Mouse (Mus musculus) lung, postnatal 36 days (tissue): ENCODE data around the gene Adtrp.
A peak's percentile ranks its signal among the peaks of the same experiment; 100 is the strongest.

Experiments
- DNase-seq: peaks from one replicate; pipeline ENCODE4 v3.0.0; 2022; ENCODE audit warnings: mixed read lengths

Gene Adtrp

DNA sequence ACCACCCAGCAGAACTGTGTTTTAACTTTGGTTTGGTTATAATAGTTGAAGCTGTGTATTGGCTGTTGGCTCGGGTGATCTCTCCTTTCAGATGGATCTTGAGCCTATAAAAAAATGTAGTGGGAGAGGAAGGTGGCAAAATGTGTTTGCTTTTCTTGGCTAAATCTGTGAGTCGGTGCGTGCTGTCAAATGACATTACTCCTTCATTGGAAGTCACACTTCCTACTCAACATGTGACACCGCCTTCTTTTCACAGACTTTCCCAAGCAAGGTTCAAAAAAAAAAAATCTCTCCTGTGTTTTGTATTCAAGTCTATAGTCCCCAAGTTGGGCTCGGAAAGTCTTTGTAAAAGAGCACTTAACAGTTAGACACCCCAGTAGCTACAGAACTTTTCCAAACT lies 19.9 kb downstream of the Adtrp start:
- DNase-seq, result no peak

DNA sequence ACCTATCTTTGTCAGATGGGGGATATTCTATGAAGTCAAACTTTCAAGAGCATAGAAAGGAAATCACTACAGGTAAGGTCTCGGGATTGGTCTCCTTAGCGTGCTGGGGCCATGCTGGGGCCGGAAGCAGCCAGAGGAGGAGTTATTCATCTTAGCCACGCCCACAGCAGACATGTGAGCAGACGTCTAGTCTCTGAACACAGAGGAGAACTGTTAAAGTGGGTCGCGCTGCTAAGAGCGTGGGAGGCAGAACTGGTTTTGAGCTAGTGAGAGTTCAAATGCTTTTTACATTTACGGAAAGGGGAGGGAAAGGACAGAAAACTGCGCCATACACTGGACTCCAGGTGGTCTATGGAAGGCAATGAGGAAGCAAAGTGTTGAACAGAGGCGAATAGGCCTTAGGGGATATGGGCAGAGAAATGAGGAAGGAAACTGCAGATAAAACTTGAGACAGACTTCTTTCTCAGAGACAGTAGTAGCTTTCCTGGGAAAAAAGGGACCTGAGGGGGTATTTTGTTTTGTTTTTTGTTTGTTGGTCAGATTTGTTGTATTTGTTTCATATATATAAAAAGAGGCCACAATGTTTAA lies 22.0 kb downstream of the Adtrp start:
- DNase-seq, result peak; percentile 31

DNA sequence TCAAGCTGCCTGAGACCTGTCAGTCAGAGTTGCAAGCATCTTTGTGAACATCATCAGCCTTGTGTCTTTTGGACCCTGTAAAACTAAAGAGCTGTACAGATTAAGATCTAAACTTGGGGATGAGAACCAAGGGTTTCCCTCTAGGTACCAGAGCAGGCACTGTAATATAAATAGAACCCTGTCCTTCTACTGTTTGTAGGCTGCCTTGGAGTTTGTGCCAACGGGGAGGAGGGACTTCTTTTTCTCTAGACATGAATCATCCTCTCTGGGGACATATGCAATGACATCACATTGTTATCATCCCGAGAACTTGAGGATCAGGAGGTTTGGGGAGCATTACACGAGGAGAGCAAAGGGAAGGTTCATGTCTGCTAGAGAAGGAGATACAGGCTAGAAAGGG lies 24.4 kb downstream of the Adtrp start:
- no peak for DNase-seq

DNA sequence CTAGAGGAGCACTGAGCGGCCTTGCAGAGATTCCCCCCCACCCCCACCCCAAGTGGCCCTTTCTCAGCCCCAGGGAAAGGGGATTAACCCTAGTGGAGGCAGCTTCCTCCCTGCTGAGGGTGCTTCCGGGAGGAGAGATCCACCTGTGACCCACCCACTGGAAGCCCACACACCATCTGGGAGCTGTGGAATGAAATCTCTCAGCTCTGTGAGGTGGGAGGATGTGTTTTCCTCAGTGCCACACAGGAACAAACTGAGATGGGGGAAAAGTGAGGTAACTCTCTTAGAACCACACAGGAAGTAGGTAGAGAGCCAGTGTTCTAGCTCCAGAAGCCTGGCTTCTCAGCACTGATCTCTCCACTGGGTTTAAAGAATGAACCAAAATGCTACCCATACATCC lies 24.9 kb downstream of the Adtrp start:
- no peak for DNase-seq

DNA sequence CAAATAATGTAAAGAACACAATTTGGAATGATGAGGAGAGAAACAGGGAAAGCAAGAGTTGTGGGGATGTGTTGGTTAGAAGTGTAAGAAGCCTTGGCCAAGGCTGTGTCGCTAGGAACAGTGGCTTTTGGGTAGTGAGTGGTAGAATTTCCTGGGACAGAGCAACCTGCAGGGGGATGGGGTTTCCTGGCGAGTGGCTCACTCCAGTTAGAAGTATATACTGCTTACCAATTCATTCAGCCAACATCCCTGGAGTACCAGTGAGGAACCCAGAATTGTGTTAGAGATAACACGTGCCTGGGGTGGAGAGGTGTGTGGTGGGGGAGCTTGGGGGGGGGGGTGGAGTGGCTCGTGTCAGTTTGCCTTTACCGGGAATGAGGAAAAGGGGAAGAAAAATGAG lies 25.4 kb downstream of the Adtrp start:
- DNase-seq, result no peak

DNA sequence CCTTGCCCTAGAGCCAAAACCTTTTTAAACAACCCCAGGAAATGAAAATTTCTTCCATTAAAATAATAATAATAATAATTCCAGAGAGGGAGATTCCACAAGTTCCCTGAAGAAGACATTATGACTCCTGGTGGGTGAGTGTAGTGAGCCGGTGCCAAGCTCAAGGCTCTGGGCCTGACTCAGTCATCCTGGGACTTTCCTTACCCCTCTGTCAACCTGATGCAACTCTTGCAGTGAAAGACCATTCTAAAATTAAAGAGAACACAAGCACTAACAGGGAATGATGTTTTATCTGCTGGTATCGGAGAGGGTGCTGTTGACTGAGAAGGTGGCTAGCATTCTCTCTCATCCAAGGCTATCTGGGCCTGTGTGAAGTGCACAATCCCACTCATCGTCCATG lies 26.5 kb downstream of the Adtrp start:
- DNase-seq, result no peak

DNA sequence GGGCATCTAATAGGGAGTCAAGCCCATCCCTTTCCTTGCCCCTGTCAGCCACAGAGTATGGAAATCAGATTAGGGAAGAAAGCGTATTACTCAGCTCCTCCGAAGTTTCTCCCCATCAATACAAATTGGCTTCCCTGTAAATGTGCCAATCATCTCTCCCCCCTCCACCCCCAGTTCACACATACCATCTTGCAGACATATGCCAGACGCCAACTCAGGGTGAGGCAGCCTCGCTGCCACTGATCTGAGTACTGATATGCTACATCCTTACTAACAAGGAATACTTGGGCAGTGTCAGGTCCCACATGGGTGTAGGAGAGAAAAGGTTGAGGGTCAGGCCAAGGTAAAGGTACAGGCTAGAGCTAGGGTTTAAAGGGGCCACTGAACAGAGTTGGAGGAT lies 27.6 kb downstream of the Adtrp start:
- DNase-seq, result no peak

DNA sequence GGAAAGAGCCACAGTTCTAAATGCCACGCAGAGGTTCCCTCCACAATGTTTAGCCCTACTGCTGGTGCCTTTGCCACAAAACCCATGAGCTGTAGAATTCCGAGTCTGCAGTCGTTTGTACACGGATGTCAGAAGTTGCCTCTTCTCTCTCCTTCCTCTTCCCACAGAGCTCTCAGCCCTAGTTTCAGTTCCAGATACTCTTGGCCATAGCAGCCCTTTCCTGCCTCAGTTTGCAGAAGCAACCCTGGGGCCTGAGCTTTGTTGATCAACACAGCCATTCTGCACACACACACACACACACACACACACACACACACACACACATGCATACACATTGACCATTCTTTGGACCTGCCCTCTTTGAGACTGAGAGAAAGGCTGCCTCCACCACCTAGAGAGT lies 28.0 kb downstream of the Adtrp start:
- peak; percentile 31 for DNase-seq

DNA sequence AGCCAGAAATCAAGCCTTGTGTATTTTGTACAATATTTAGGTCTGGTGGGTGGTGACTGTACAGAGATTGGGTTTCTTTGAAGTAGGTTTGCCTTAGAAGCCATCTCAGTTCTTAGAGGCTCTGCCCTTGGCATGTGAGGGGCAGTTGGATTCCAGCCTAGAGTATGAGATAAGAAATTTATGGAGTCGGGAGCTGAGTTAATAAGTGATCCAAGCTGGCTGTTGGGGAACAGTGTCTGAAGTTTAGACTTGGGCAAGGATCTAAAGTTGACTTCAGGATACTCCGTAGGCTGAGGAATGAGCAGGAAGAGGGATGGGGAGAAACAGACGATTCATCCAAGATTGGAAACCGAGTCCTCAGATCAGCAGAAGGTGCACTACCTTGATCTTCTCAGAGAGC lies 29.9 kb downstream of the Adtrp start:
- no peak for DNase-seq

DNA sequence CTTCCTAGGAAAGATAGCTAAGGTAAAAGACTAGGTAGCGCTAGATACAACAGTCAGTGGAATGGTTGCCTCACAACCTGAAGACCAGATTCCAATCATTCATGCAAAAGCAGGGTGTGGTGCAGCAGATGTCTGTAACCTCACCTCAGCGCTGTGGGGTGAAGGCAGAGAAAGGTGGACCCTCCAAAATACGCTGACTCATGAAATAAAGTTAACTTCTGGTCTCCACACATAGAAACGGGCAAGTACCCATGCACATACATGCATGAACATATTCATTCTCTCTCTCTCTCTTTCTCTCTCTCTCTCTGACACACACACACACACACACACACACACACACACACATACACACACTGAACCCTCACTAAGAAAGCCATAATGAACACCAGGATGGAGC lies 30.8 kb downstream of the Adtrp start:
- DNase-seq, result no peak

DNA sequence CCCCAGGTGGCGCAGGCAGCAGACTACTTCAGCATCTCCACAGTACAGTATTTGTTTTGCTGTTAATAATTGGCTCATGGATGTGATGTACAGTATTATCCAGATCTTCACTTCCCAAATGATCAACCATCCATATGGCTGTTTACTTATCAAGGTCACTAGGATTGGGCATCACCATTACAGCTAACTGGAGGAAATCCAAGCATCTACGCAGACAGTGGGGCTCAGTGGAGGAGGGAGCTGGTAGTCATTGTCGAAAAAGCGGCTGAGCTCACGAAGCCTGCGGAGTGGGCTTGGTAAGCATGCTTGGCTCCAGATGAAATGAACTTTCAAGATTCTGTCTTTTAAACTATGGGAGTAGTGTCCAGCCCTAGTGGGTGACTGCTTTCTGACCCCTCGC lies 36.7 kb downstream of the Adtrp start:
- no peak for DNase-seq

DNA sequence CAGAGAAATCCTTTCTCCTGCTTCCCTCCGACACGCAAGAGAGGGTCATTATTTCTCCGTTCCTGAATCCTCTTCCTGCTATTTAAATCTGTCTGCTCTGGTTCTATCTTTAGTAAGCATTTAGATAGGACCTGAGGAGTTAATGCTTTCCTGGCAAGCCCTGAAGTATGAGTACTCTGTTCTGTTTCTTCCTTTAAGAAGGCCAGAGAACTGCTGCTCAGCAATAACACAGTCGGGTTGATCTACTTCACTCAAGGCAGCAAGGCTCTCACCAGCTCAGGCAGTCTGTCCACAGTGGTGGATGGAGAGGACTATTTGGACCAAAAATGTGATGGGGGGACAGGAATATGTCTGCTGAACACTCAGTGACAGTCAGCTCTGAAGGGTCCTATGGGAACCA lies 39.7 kb downstream of the Adtrp start:
- DNase-seq, result no peak

DNA sequence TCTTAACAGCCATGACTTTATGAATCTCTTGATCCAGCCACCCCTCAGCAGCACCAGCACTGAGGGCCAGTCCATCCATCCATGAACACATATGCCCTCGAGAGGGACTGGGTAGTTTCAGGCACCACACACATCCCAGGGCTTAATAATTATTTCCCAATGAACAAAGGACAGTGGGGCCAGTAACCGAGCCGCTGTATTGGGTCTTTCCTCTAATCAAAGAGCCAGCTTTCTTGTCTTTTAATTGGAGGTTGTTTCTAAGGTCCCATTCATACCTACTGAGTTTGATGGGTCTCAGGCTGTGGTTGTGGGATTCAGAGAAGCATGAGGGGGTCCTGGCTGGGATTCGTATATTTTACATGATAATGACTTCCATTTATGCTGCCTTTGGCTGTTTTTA lies 40.2 kb downstream of the Adtrp start:
- DNase-seq, result no peak

DNA sequence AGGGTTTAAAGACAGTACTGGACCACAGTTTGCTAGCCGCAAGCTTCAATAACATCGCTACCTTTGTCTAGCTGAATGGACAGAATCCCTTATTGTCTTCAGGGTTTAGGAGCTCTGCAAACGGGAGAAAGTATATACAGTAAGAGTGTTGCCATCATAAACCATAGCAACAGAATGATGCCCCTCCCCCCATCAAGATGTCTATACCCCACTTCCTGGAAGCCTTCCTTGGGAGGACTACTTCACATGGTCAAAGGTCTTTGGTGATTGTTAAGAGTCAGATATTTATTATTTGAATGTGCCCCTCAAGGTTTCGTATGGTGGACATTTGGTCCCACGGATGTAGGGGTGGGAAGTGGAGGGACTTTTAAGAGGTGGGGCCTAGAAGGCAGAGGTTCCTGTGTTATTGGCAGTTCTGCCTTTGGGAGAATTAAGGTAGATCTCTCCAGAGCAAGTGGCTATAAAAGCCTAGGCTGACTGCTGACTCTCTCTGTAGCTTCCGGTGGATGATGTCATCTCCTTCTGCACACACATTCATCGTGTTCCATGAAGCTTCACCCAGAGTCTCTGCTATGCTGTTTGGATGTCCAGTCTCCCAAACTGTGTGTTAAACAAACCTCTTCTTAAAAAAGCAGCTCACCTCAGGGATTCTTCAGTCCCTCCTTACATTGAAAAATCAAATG lies 42.2 kb downstream of the Adtrp start:
- DNase-seq, result no peak

DNA sequence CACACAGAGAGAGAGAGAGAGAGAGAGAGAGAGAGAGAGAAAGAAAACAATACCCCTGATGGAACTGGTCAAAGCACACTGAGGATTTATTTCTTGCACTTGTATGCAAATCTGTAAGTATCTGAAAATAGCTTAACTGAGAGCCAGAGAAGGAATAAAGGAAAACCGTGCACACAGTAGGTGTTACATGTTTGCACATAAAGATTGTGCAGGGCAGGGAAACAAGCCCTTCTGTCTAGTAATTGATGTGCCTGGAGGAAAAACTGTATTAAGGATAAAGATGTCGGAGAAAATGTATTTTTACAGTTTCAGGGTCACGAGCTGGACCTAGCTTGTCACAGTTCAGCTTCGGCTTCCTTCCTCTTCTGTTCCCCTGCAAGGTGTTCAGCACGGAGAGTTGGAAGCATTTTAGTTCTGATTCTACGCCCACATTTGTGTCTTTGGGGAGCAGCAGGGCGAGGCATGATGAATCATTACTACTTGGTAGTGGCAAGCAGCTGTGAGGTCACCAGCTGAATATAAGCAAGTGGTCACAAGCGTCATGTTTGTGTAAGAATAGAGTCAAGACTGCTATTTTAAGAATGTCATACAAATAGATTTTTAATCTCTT lies 43.7 kb downstream of the Adtrp start:
- peak; percentile 22 for DNase-seq

DNA sequence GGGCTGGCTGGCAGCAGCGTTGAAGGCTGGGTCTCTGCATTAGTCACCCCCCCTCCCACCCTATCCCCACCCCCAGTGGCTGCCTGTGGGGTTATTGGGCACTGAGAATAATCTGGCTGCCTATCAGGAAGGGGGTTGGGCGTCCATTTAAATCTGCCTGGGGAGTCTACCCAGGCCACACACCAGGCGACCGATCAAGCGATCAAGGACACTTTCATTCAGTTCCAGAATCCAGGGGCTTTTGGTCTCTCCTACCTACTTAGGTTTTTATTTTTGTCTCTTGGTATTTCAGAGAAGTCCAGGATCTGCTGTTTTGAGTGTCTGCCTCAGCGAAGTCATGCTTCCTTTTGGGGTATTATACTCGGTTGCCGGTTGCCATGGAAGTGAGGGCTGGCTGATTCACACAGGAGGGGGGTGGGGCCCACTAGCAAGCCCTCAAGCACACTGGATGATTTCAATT lies 46.3 kb downstream of the Adtrp start:
- peak; percentile 33 for DNase-seq

DNA sequence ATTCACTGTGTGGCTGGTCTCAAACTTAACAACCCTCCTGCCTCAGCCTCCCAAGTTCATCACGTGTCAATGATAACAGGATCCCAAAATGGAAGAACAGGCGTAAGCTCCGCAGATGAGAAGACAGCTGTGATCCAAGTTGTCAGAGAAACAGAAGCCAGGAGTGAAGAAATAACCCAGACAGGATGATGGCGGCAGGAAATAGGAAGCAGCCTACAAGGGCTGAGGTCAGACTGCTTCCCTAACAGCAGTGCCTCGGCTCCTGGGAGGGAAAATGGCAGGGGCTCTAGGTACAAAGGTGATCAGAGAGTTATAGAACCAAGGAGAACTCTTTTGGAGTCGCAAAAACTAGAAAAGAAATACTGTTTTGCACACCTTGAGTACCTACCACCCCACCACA lies 54.6 kb downstream of the Adtrp start:
- no peak for DNase-seq

DNA sequence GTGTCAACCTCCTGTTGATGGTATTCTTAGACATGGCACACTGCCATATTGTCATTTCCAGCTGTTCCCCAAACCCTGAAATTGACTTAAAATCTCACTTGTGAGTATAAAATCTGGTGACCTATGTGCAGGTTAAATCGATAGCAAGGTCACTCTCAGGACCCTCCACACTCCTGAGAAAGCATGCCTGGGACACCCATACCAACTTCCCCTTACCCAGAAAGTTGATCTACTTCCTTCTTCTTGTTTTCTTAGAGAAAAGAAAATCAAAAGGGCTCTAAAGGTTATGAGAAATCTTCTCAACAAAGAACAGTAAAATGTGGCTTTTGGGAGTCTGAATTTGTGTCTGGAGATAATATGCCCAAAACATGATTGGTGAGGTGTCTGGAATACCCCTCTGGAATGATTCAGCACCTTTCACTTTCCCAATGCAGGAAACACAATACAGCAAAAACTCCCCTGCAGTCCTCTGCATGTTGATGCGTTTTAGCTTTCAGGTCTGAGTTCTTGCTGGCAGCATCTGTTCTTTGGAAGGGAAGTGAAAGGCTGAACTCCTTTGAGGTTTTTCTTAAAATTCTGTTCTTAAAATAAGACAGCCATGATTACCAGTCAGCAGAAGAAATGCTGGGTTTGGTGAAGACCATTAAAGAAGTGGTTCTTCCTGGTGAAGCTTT lies 59.5 kb downstream of the Adtrp start:
- DNase-seq, result no peak

DNA sequence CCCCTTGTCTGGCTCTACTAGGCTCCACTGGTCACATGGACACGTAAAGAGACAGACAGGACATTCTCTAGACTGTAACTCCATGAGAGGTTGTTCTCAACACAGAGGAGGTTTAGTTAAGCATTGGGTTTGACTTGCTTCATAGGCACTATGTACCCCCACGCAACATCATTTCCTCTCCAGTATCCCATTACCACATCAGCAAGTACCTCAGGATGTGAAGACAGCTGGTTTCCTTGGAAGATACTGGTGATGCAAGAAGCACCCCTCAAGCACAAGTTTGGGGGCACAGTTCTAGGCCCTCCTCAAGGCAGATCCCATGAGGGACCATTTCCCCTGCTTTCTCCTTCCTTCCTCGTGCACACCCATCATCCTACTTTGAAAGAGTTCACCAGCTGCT lies 60.8 kb downstream of the Adtrp start:
- no peak for DNase-seq

DNA sequence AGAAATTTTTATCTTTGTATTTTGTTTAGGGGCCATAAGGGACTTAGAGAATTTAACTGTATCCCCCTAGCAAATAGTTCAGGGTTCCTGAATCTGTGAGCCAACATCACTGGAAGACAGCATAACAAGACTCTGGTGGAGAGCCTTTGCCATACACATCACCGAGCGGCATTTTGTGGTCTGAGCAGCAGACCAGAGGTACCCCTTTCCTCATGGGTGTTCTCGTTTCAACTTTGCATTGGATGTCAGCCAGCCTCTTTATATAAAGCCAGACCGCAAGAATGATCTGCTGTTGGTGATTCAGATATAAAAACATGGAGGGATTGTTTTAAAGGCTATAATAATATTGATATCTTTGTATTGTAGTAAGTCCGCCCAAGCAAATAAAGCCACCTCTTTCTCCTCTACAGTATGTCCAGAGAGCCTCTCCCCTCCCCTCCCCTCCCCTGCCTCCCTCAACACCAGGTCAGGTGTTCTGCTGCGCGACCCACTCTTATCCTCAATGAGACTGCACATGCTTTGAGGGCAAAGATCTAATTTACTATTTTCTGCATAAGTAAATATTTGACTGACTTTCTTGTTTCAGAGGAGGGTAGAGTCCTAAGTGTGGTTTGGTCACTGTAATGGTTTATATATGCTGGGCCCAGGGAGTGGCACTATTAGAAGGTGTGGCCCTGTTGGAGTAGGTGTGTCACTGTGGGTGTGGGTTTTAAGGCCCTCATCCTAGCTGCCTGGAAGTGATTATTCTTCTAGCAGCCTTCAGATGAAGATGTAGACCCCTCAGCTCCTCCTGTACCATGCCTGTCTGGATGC lies 62.4 kb downstream of the Adtrp start:
- DNase-seq, result no peak

DNA sequence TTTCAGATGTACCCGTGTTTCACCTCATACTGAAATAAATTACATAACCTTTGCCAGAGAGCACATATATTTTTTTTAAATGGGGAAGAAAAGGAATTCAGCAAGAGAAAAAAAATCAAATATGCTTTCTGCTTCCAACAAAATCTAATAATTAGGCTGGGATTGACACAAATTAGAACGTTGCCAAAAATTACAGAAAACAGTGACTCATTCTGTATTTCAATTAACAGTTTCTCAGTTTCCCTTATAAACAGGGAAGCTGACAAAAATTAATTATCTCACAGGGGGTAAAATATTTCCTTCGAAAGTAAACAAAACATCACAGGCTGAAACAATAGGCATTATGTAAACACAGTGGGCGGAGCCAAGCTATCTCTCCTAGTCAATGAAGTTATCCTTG lies 67.2 kb downstream of the Adtrp start:
- no peak for DNase-seq

DNA sequence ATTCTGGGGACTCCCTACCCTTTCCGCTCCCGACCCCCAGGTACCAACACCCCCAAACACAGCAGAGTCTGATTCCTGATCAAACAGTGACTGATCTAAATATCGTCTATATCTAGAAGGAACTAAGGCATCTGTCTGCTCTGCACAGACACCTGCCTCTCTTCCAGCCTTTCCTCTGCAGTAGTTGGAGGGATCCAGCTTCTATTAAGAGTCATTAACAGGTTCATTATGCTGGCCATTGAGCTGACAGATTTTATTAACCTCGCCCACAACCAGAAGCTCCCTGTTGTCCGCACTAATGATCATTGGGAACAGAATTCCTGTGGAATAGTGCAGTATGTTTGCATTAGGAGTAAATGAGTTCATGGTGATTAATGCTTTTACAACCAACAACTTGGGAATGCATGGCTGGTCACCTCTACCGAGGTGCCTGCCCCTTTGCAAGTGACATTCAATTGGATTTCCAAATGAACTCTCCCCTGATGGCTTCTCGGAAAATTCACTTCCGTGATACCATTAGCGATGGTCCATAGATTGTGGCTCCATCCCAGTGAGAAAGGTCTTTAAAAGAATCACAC lies 67.8 kb downstream of the Adtrp start:
- no peak for DNase-seq
